Comparison of ENCODE assay signal across 9 mouse cellular contexts in genomic region chr10:96686659-96687440, GRCm38 (mm10).
DNase-seq lines count a peak whose midpoint lies in the region; ATAC-seq and TF ChIP-seq lines count a peak whose summit lies in the region.
"Had no signal": no experiment of that assay in that cellular context is flagged by ENCODE, and none has a peak within 500 bp of the region (broad histone marks: within the 10 kb centered on the region; RNA-seq: fewer than 3 reads in every experiment).

No protein-coding gene starts in this region.

- H3K4me3 ChIP-seq in hindbrain, embryonic 16.5 days (ENCODE audit: low read length), result no peak overlapping the region
- H3K4me3 ChIP-seq in hindbrain, embryonic 11.5 days (ENCODE audit: low read depth, low read length), result no peak overlapping the region
- H3K4me3 ChIP-seq in forebrain, embryonic 16.5 days (replicated peaks; ENCODE audit: low read length), result no peak overlapping the region
- H3K4me3 ChIP-seq in intestine, postnatal 0 days (ENCODE audit: low read depth, low read length), result no peak overlapping the region
- H3K4me3 ChIP-seq in liver, embryonic 16.5 days (ENCODE audit: low read depth, low read length), result no peak overlapping the region
- H3K4me3 ChIP-seq: neural tube, embryonic 13.5 days had no signal

- ATAC-seq in hindbrain, embryonic 16.5 days, result peak; percentile 80
- ATAC-seq in hindbrain, embryonic 11.5 days (ENCODE audit: low FRiP score), result no peak
- ATAC-seq in forebrain, embryonic 16.5 days, result peak; percentile 77
- ATAC-seq in intestine, postnatal 0 days, result no peak; the same call in 1 of the 2 replicates
- peak; percentile 53 for ATAC-seq in liver, embryonic 16.5 days (ENCODE audit: low read depth)

- TF ChIP-seq CTCF in intestine, postnatal 0 days (IDR thresholded peaks at IDR 0.05; ENCODE audit: low read depth), result no peak

- no peak for DNase-seq in hindbrain, embryonic 11.5 days (ENCODE audit: low spot score)
- DNase-seq in spleen, postnatal 10 days (ENCODE audit: low spot score in 2 of 2), result no peak
- no peak for DNase-seq in thymus, postnatal 25 days
- DNase-seq in retina, postnatal 1 day, result no peak

- H3K36me3 ChIP-seq in hindbrain, embryonic 16.5 days (ENCODE audit: control insufficient read depth, insufficient read depth, low read length), result no peaks in the 10 kb centered on the region
- H3K36me3 ChIP-seq in hindbrain, embryonic 11.5 days (ENCODE audit: control insufficient read depth, insufficient read depth, low read length), result no peaks in the 10 kb centered on the region
- no peaks in the 10 kb centered on the region for H3K36me3 ChIP-seq in forebrain, embryonic 16.5 days (ENCODE audit: control insufficient read depth, insufficient read depth)
- H3K36me3 ChIP-seq in intestine, postnatal 0 days (ENCODE audit: control insufficient read depth, insufficient read depth), result no peaks in the 10 kb centered on the region
- H3K36me3 ChIP-seq in liver, embryonic 16.5 days (ENCODE audit: control insufficient read depth, insufficient read depth), result no peaks in the 10 kb centered on the region
- H3K36me3 ChIP-seq: neural tube, embryonic 13.5 days had no signal

- no peaks in the 10 kb centered on the region for H3K27me3 ChIP-seq in hindbrain, embryonic 16.5 days (replicated peaks; ENCODE audit: control insufficient read depth, insufficient read depth, low read length)
- H3K27me3 ChIP-seq in hindbrain, embryonic 11.5 days (ENCODE audit: control insufficient read depth, insufficient read depth, low read length), result no peaks in the 10 kb centered on the region
- H3K27me3 ChIP-seq in forebrain, embryonic 16.5 days (replicated peaks; ENCODE audit: control insufficient read depth, insufficient read depth, low read length), result no peaks in the 10 kb centered on the region
- no peaks in the 10 kb centered on the region for H3K27me3 ChIP-seq in intestine, postnatal 0 days (replicated peaks; ENCODE audit: control insufficient read depth, insufficient read depth, low read length)
- no peaks in the 10 kb centered on the region for H3K27me3 ChIP-seq in liver, embryonic 16.5 days (ENCODE audit: control insufficient read depth, insufficient read depth, low read depth, low read length)
- H3K27me3 ChIP-seq: neural tube, embryonic 13.5 days had no signal

- H3K27ac ChIP-seq in hindbrain, embryonic 16.5 days (ENCODE audit: low read depth, low read length), result no peak overlapping the region
- no peak overlapping the region for H3K27ac ChIP-seq in hindbrain, embryonic 11.5 days (ENCODE audit: low read depth, low read length)
- H3K27ac ChIP-seq in forebrain, embryonic 16.5 days (ENCODE audit: low read length), result no peak overlapping the region
- H3K27ac ChIP-seq in intestine, postnatal 0 days (ENCODE audit: low read depth, low read length), result peak overlapping the region; percentile 54
- H3K27ac ChIP-seq in liver, embryonic 16.5 days (ENCODE audit: low read length), result peak overlapping the region; percentile 52
- H3K27ac ChIP-seq: neural tube, embryonic 13.5 days had no signal

- WGBS in hindbrain, embryonic 16.5 days, result 51% methylated on average over 6 of the region's 6 CpGs
- WGBS in hindbrain, embryonic 11.5 days, result 77% methylated on average over 6 of the region's 6 CpGs
- 51% methylated on average over 6 of the region's 6 CpGs for WGBS in forebrain, embryonic 16.5 days
- WGBS in intestine, postnatal 0 days, result 12% methylated on average over 6 of the region's 6 CpGs
- WGBS in liver, embryonic 16.5 days (ENCODE audit: insufficient replicate concordance), result 49% methylated on average over 6 of the region's 6 CpGs

- H3K9ac ChIP-seq in hindbrain, embryonic 16.5 days (ENCODE audit: low read depth, low read length), result no peak overlapping the region
- no peak overlapping the region for H3K9ac ChIP-seq in hindbrain, embryonic 11.5 days (ENCODE audit: low read depth, low read length)
- H3K9ac ChIP-seq in forebrain, embryonic 16.5 days (replicated peaks; ENCODE audit: low read depth, low read length), result no peak overlapping the region
- no peak overlapping the region for H3K9ac ChIP-seq in intestine, postnatal 0 days (ENCODE audit: low read depth, low read length)
- no peak overlapping the region for H3K9ac ChIP-seq in liver, embryonic 16.5 days (ENCODE audit: low read depth, low read length)
- H3K9ac ChIP-seq: neural tube, embryonic 13.5 days had no signal

- no peaks in the 10 kb centered on the region for H3K9me3 ChIP-seq in hindbrain, embryonic 16.5 days (ENCODE audit: control insufficient read depth, low read length)
- H3K9me3 ChIP-seq in hindbrain, embryonic 11.5 days (ENCODE audit: control insufficient read depth, low read length), result no peaks in the 10 kb centered on the region
- H3K9me3 ChIP-seq in forebrain, embryonic 16.5 days (ENCODE audit: control insufficient read depth, low read length), result no peaks in the 10 kb centered on the region
- H3K9me3 ChIP-seq in intestine, postnatal 0 days (ENCODE audit: control insufficient read depth), result no peaks in the 10 kb centered on the region
- no peaks in the 10 kb centered on the region for H3K9me3 ChIP-seq in liver, embryonic 16.5 days (replicated peaks; ENCODE audit: control insufficient read depth, low read length)
- H3K9me3 ChIP-seq: neural tube, embryonic 13.5 days had no signal

- H3K4me2 ChIP-seq in hindbrain, embryonic 16.5 days (ENCODE audit: low read length), result no peak overlapping the region
- H3K4me2 ChIP-seq in hindbrain, embryonic 11.5 days (replicated peaks; ENCODE audit: low read depth, low read length), result no peak overlapping the region
- H3K4me2 ChIP-seq in forebrain, embryonic 16.5 days (ENCODE audit: low read length), result no peak overlapping the region
- H3K4me2 ChIP-seq in intestine, postnatal 0 days (replicated peaks; ENCODE audit: low read depth), result peak overlapping the region; percentile 28; the same call in 1 of the 2 replicates
- H3K4me2 ChIP-seq in liver, embryonic 16.5 days (ENCODE audit: low read depth, low read length), result peak overlapping the region; percentile 23
- H3K4me2 ChIP-seq: neural tube, embryonic 13.5 days had no signal

- H3K4me1 ChIP-seq in hindbrain, embryonic 16.5 days (ENCODE audit: control insufficient read depth, insufficient read depth, low read depth, low read length), result no peaks in the 10 kb centered on the region; the same call in 1 of the 2 replicates
- no peaks in the 10 kb centered on the region for H3K4me1 ChIP-seq in hindbrain, embryonic 11.5 days (replicated peaks; ENCODE audit: control insufficient read depth, insufficient read depth, low read length)
- peaks cover 24% of the 10 kb centered on the region for H3K4me1 ChIP-seq in forebrain, embryonic 16.5 days (replicated peaks; ENCODE audit: control insufficient read depth, insufficient read depth, low read length)
- H3K4me1 ChIP-seq in intestine, postnatal 0 days (replicated peaks; ENCODE audit: control insufficient read depth, insufficient read depth, low read length), result peaks cover 27% of the 10 kb centered on the region
- peaks cover 2% of the 10 kb centered on the region for H3K4me1 ChIP-seq in liver, embryonic 16.5 days (ENCODE audit: control insufficient read depth, low read depth, low read length)

Comparison
In these comparisons a context has a peak if more than half of its experiments do, and no peak if none do; other contexts are left out.
1. ATAC-seq: peak in hindbrain, embryonic 16.5 days (single experiment), forebrain, embryonic 16.5 days (single experiment) and liver, embryonic 16.5 days (single experiment); none in hindbrain, embryonic 11.5 days (single experiment) and intestine, postnatal 0 days (single experiment).
2. H3K27ac ChIP-seq: peak in intestine, postnatal 0 days (single experiment) and liver, embryonic 16.5 days (single experiment); none in hindbrain, embryonic 16.5 days (single experiment), hindbrain, embryonic 11.5 days (single experiment) and forebrain, embryonic 16.5 days (single experiment).
3. H3K4me2 ChIP-seq: peak in intestine, postnatal 0 days (single experiment) and liver, embryonic 16.5 days (single experiment); none in hindbrain, embryonic 16.5 days (single experiment), hindbrain, embryonic 11.5 days (single experiment) and forebrain, embryonic 16.5 days (single experiment).